Mouse (Mus musculus): Measurements from ENCODE around the gene Nt5m.

Nt5m gene

GRCm38 (mm10) chr11:59902045-59902726, 62.9 kb downstream of the Nt5m start:
- DNase-seq (ENCODE audit: low read depth, low spot score) = no peak

DNA sequence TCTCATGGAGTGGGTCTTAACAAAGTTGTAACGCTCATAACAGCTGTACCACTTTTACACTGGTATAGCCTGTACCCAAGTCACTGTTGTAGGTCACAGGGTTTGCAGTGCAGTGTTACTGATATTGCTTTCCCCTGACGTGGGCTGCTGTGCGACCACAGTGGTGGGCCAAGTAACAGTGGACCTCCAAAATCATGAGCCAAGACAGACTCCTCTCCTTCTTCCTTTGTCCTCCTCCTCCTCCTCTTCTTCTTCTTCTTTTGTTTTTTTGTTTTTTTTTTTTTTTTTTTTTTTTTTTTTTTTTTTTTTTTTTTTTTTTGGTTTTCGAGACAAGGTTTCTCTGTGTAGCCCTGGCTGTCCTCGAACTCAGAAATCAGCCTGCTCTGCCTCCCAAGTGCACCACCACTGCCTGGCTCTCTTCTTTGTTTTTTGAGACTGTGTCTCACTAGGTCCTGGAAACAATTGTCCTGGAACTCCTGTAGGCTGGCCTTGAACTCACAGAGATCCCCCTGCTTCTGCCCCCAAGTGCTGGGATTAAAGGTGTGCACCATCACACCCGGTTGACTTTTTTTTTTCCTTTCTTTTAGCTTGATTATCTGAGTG, 67.4 kb downstream of the Nt5m start:
- DNase-seq (ENCODE audit: low read depth, low spot score) = no peak

DNA sequence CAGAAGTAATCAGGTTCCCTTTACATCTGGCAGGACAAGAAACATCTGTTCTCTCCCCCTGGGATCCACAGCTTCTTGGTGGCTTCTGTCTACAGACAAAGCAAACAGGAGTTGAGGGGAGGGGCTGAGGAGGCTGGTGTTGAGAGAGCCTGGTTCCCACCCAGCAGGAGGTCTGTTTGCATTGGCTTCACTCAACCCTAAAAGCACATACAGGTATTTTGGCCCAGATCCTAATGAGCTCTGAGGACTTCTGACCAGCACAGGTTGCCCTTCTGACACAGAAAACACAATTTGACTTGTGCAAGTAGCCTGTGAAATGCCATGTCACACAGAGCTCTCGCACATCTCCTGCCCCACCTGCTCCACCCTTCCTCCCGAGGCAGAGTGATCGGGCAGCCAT, 69.2 kb downstream of the Nt5m start:
- DNase-seq (ENCODE audit: low read depth, low spot score) = no peak

DNA sequence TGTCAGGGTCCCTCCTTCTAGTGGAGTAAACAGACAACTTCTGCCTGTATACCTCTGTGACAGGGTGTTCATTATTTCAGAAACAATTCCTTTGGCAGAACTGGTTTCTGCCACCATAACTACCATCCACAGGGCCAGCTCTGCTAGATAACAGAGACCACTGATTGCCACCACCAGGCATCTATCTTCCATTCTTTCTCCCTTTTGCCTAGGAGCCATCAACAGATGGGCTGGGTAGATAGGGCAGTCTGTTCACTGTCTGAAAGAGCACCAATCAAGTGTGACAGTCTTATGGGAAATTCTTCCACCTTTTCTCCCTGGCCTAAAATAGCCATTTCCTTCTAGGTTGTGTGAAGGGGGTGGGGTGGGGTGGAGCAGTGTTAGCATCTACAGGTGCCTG, 71.3 kb downstream of the Nt5m start:
- no peak for DNase-seq (ENCODE audit: low read depth, low spot score)

DNA sequence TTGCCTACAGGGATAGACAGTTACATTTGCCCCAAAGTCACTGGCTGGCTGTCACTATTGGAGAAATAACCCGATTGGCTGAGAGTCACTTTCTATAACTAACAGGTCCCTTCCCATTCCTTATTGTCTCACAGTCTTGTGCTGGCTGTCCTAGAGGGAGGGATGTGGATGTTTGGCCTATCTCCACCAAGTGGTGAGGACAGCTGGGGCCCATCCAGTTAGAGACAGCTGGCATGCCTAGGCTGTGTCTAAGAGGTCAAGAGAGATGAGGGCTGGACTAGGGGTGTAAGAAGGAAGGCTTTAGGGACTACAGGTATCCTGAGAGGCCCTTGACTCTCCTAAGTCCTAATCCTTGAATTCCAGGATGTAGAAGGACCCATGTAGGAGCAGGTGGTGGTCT, 72.3 kb downstream of the Nt5m start:
- DNase-seq (ENCODE audit: low read depth, low spot score) = no peak

DNA sequence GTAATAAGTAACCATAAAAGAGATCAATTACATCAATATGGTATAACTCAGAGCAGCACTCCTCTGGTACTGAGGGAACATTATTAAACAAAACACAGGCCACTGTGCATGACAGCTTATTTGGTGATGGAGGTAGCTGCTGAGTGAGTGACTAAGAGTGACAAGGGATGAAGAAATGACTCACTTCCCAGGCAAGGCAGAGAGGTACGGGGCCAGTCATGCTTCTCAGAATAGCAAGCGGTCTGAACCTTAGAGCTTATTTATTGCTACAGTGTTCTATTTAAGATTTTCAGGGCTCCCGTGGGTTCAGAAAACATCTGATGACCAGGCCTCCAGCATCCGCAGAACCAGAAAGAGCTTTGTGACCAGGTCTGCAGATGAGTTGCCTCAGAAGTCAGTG, 74.5 kb downstream of the Nt5m start:
- no peak for DNase-seq (ENCODE audit: low read depth, low spot score)

DNA sequence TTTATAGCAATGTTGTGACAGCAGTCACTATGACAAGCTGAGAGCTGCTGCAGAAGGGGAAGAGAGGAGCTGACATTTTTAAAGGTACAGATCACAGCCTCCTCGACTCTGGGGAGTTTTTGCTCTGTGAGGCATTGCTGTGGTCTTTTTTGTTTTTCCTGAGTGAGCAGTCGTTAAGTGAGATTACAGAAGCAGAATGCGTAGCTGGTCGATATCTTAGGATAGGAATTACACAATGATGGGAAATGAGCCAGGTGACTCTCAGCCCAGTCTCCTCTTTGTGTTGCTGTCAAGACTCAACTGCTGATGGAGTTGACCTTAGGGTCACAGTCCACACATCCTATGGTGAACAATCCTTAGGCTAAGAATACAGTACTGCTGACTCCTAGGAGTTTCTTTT, 78.8 kb downstream of the Nt5m start:
- DNase-seq (ENCODE audit: low read depth, low spot score) = no peak

- no peak for DNase-seq (ENCODE audit: low read depth, low spot score)
Observed at GRCm38 (mm10) chr11:59919401-59919800, 80.2 kb downstream of the Nt5m start.

DNA sequence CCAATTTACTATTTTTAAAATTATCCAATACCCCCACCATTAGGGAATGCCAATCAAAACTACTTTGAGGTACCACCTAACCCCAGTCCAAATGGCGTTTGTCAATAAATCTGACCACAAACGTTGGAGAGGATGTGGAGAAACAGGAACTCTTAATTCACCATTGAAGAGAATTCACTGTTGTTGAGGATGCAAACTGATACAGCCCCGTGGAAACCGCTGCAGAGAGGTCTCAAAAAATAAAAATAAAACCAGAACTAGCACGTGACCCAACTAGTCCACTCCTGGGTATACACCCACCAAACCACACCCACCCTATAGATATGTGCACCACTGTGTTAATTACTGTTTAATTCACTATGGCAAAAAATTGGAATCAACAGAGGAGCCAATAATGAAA, 81.1 kb downstream of the Nt5m start:
- no peak for DNase-seq (ENCODE audit: low read depth, low spot score)

- peak; percentile 49 for DNase-seq (ENCODE audit: low read depth, low spot score)
Observed at GRCm38 (mm10) chr11:59921265-59921664, 82.0 kb downstream of the Nt5m start.

GRCm38 (mm10) chr11:59930031-59930430, 90.8 kb downstream of the Nt5m start:
- DNase-seq (ENCODE audit: low read depth, low spot score) = no peak
